21 mouse cellular contexts compared by ENCODE assay signal in genomic region chr17:72746411-72746810, GRCm38 (mm10).
DNase-seq lines count a peak whose midpoint lies in the region; ATAC-seq lines count a peak whose summit lies in the region.
"Had no signal": no experiment of that assay in that cellular context is flagged by ENCODE, and none has a peak within 500 bp of the region (broad histone marks: within the 10 kb centered on the region; RNA-seq: fewer than 3 reads in every experiment).

No protein-coding gene starts in this region.

- peak; percentile 80 for ATAC-seq in frontal cortex, adult (ENCODE audit: low TSS enrichment)
- no peak for ATAC-seq in granulocyte monocyte progenitor cell, adult 5-6 weeks (replicated peaks; ENCODE audit: poor library complexity, severe bottlenecking)
- ATAC-seq: CD4-positive, CD25-positive, alpha-beta regulatory T cell, adult 4 months; forebrain, embryonic 16.5 days; intestine, postnatal 0 days had no signal

- DNase-seq in frontal cortex, postnatal 25 days (ENCODE audit: low spot score in 2 of 2) = no peak
- DNase-seq in right cerebral cortex, adult 18-20 months = peak; percentile 30
- DNase-seq in right cerebral cortex, postnatal 25 days = no peak
- DNase-seq in layer of hippocampus, adult 8-10 months (ENCODE audit: low spot score in 2 of 2) = peak; percentile 5 to 15
- DNase-seq in telencephalon, adult 2 months (ENCODE audit: low read depth, low spot score) = peak; percentile 18
- DNase-seq: adrenal gland, postnatal 25 days; gastrocnemius, postnatal 14 days; heart, adult 18-20 months; heart, postnatal 10 days; kidney, postnatal 25 days; liver; lung, adult 2 months; lung, postnatal 10 days; midbrain, embryonic 14.5 days; retina, postnatal 1 day; thymus, postnatal 14 days had no signal

Comparison
In these comparisons a context has a peak if more than half of its experiments do, and no peak if none do; other contexts are left out.
1. DNase-seq: peak in right cerebral cortex, adult 18-20 months (single experiment), layer of hippocampus, adult 8-10 months (2 of 2) and telencephalon, adult 2 months (single experiment); none in frontal cortex, postnatal 25 days (0 of 2) and right cerebral cortex, postnatal 25 days (single experiment).